Mouse (Mus musculus) ovary, postnatal 36 days (tissue): ENCODE data around the gene Sval2.

Experiments
- DNase-seq: peaks from one replicate; pipeline ENCODE4 v3.0.0; 2022; ENCODE audit warnings: low spot score, mixed read lengths

Sval2 gene

GRCm38 (mm10) chr6:41852689-41853088, at the start of gene Sval2:
Gene Sval2 (plus strand): TSS chr6:41852989.
- no peak for DNase-seq

- DNase-seq: no peak
These were observed 28.7 kb upstream of the Sval2 start for GRCm38 (mm10) chr6:41824086-41824485.

GRCm38 (mm10) chr6:41829516-41829915, 23.3 kb upstream of the Sval2 start:
- DNase-seq: no peak

GRCm38 (mm10) chr6:41847235-41847634, 5.6 kb upstream of the Sval2 start, which contains the start of gene Pip:
Gene Pip (plus strand): TSS chr6:41847535.
- no peak for DNase-seq

- no peak for DNase-seq
These were observed 11.2 kb downstream of the Sval2 start for GRCm38 (mm10) chr6:41864038-41864437.

GRCm38 (mm10) chr6:41911625-41912024, 58.8 kb downstream of the Sval2 start:
- DNase-seq: no peak
